Mouse (Mus musculus): ENCODE measurements at regions not wholly inside any gene's neighbourhood (a gene's known extent, or its start where the extent isn't known, plus 50 kb on each side); places are given as distances from the start of the nearest gene placed in this dataset.
"Not testable (repeated sequence)": the region's sequence is repeated elsewhere in the genome, so short reads cannot be mapped to it uniquely, and the experiment has no call there.

- TF ChIP-seq CTCF (IDR thresholded peaks at IDR 0.05); POLR2A (IDR thresholded peaks at IDR 0.05; ENCODE audit: insufficient read depth, low read depth, low read length); EP300 (IDR thresholded peaks at IDR 0.05; ENCODE audit: insufficient read depth, low read depth, low read length): not testable (repeated sequence)
Observed at GRCm38 (mm10) chr19:19750069-19750599, 639.1 kb upstream of the Rorb start.
